Mouse (Mus musculus) fat pad, adult 2 months (tissue): ENCODE data around the gene Gm20388.

Source experiments
- DNase-seq: peaks from one replicate; pipeline ENCODE4 v3.0.0-alpha.2; 2011; ENCODE audit warnings: low read depth, low spot score; ENCODE audit errors: extremely low read depth

Gm20388 gene

GRCm38 (mm10) chr8:122414311-122414710 is 2503.7 kb downstream of the Gm20388 start:
- no peak for DNase-seq

GRCm38 (mm10) chr8:122415554-122415953 is 2504.9 kb downstream of the Gm20388 start:
- DNase-seq, result no peak

GRCm38 (mm10) chr8:122419881-122420555 is 2509.4 kb downstream of the Gm20388 start:
- DNase-seq, result no peak

GRCm38 (mm10) chr8:122421376-122422070 is 2510.9 kb downstream of the Gm20388 start, which contains the start of gene Il17c:
Il17c (plus strand) TSS chr8:122422020.
- DNase-seq, result no peak

- DNase-seq, result no peak
Measured at GRCm38 (mm10) chr8:122423217-122423616, 2512.6 kb downstream of the Gm20388 start.

GRCm38 (mm10) chr8:122423659-122424058 is 2513.0 kb downstream of the Gm20388 start:
- no peak for DNase-seq

- no peak for DNase-seq
Measured at GRCm38 (mm10) chr8:122426145-122426544, 2515.5 kb downstream of the Gm20388 start.

GRCm38 (mm10) chr8:122427607-122428006 is 2517.0 kb downstream of the Gm20388 start:
- DNase-seq, result no peak

GRCm38 (mm10) chr8:122428163-122428562 is 2517.5 kb downstream of the Gm20388 start:
- no peak for DNase-seq

GRCm38 (mm10) chr8:122430058-122430636 is 2519.5 kb downstream of the Gm20388 start:
- no peak for DNase-seq

GRCm38 (mm10) chr8:122430646-122431045 is 2520.0 kb downstream of the Gm20388 start:
- no peak for DNase-seq

- DNase-seq, result no peak
Measured at GRCm38 (mm10) chr8:122431694-122432442, 2521.2 kb downstream of the Gm20388 start.

- no peak for DNase-seq
Measured at GRCm38 (mm10) chr8:122432443-122433268, 2522.0 kb downstream of the Gm20388 start, which contains the start of gene Cyba. Cyba (minus strand) TSS chr8:122432930.

- no peak for DNase-seq
Measured at GRCm38 (mm10) chr8:122433269-122433905, 2522.7 kb downstream of the Gm20388 start.

GRCm38 (mm10) chr8:122435375-122435774 is 2524.7 kb downstream of the Gm20388 start:
- DNase-seq, result no peak

GRCm38 (mm10) chr8:122436146-122436545 is 2525.5 kb downstream of the Gm20388 start:
- no peak for DNase-seq

GRCm38 (mm10) chr8:122436586-122437125 is 2526.0 kb downstream of the Gm20388 start:
- DNase-seq, result no peak

- no peak for DNase-seq
Measured at GRCm38 (mm10) chr8:122437708-122438331, 2527.2 kb downstream of the Gm20388 start.

- no peak for DNase-seq
Measured at GRCm38 (mm10) chr8:122439336-122439735, 2528.7 kb downstream of the Gm20388 start.
